Mouse (Mus musculus) E14TG2a.4 (cell line): ENCODE results near the gene Glyctk.

ENCODE experiments used
- CTCF ChIP-seq: conservative IDR thresholded peaks from 2 replicates; pipeline ENCODE4 v1.5.1; 2014; ENCODE audit warnings: low read length
- NANOG ChIP-seq: IDR thresholded peaks from 2 replicates; pipeline ENCODE4 v1.6.1; 2014; ENCODE audit warnings: borderline replicate concordance, low read length, mixed read lengths
- POU5F1 ChIP-seq: IDR thresholded peaks from 2 replicates; pipeline ENCODE4 v1.6.1; 2014; ENCODE audit warnings: low read length, borderline replicate concordance

DNA sequence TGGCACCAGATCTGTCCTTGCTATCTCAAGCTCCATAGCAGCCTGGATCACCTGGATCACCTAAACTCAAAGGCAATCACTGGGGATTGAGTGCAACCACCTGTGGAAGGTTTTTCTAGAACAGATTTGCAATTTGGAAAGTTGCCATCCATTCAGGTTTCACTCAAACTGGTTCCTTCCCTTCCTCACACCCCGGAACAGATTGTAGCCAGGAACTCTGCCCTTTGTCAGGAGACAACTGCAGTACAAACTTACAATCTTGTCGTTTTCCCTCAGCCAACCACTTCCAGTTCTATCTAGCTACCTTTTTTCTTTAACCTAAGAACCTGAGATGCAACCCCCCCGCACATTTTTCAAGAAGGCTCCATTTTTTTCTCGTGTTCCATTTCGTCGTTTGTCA, 12.0 kb upstream of the Glyctk start:
- TF ChIP-seq CTCF (no peak), NANOG (no peak), POU5F1 (no peak)
